Mouse (Mus musculus): ENCODE results near the gene Wdsub1. TPM values are rescaled to one million over a fixed set of nuclear protein-coding genes. Genes with fewer than 3 reads are reported as not detected.
A peak's percentile ranks its signal among the peaks of the same experiment; 100 is the strongest.

The Wdsub1 gene
- polyA plus RNA-seq, 1 experiment, result 28.0 TPM

DNA sequence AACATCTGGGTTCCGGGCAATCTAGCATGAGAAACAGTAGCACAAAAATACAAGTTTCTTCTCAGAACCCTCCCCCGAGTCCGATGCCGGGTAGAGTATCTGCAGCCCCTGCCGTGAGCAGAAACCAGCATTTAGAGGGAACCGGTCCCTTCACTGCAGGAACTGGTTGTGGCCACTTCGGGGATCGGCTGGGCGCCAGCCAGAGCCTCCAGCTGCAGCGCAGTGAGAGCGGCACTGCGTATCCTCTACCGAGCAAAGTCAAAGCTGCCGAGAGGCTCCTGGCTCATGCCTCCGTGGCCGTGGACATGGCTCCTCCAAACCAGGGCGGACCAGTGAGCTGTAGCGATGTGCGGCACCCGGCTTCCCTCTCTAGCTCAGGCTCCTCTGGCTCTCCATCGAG lies 39.2 kb downstream of the Wdsub1 start:
- TF ChIP-seq POLR2A (IDR thresholded peaks at IDR 0.05; ENCODE audit: extremely low read depth, insufficient read depth, low read length) (no peak), CTCF (IDR thresholded peaks at IDR 0.05; ENCODE audit: extremely low read depth, insufficient read depth, low read length) (no peak)
- no peak overlapping the region for H3K27ac ChIP-seq (ENCODE audit: insufficient read depth, low read length)
- H3K4me1 ChIP-seq (ENCODE audit: control insufficient read depth, insufficient read depth, low read length), result no peaks in the 10 kb centered on the region
- H3K4me3 ChIP-seq (ENCODE audit: insufficient read depth, low read length), result no peak overlapping the region

DNA sequence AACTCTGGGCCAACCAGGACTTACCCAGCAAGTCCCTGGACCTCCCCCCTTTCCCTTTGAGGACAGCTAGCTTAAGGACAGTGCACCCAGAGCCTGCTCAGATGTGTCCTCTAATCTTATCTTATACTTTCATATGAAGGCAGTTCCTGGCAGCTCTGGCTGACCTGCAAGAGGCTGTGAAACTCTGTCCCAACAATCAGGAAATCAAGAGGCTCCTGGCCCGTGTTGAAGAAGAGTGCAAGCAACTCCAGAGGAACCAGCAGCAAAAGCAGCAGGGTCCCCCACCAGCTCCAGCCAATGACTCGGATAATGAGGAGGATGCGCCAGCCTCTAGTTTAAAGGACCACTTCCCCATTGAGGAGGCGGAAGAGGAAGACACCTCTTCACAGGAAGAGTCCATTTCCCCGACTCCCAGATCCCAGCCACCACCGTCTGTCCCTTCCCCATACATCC lies 39.8 kb downstream of the Wdsub1 start:
- TF ChIP-seq CTCF (IDR thresholded peaks at IDR 0.05; ENCODE audit: extremely low read depth, insufficient read depth, low read length), result no peak
- no peak for TF ChIP-seq POLR2A (IDR thresholded peaks at IDR 0.05; ENCODE audit: extremely low read depth, insufficient read depth, low read length)
- no peak overlapping the region for H3K27ac ChIP-seq (ENCODE audit: insufficient read depth, low read length)
- H3K4me3 ChIP-seq (ENCODE audit: insufficient read depth, low read length), result no peak overlapping the region
- no peaks in the 10 kb centered on the region for H3K4me1 ChIP-seq (ENCODE audit: control insufficient read depth, insufficient read depth, low read length)

GRCm38 (mm10) chr2:59841944-59842343 lies 40.4 kb downstream of the Wdsub1 start:
- no peak overlapping the region for H3K4me3 ChIP-seq (ENCODE audit: insufficient read depth, low read length)
- no peaks in the 10 kb centered on the region for H3K4me1 ChIP-seq (ENCODE audit: control insufficient read depth, insufficient read depth, low read length)
- no peak overlapping the region for H3K27ac ChIP-seq (ENCODE audit: insufficient read depth, low read length)
- no peak for TF ChIP-seq POLR2A (IDR thresholded peaks at IDR 0.05; ENCODE audit: extremely low read depth, insufficient read depth, low read length)
- TF ChIP-seq CTCF (IDR thresholded peaks at IDR 0.05; ENCODE audit: extremely low read depth, insufficient read depth, low read length), result no peak

- H3K4me1 ChIP-seq (ENCODE audit: control insufficient read depth, insufficient read depth, low read length), result no peaks in the 10 kb centered on the region
- no peak overlapping the region for H3K4me3 ChIP-seq (ENCODE audit: insufficient read depth, low read length)
- H3K27ac ChIP-seq (ENCODE audit: insufficient read depth, low read length), result no peak overlapping the region
- TF ChIP-seq CTCF (IDR thresholded peaks at IDR 0.05; ENCODE audit: extremely low read depth, insufficient read depth, low read length) (no peak), POLR2A (IDR thresholded peaks at IDR 0.05; ENCODE audit: extremely low read depth, insufficient read depth, low read length) (no peak)
Measured at GRCm38 (mm10) chr2:59841189-59841939, 41.0 kb downstream of the Wdsub1 start.

GRCm38 (mm10) chr2:59840191-59840590 lies 42.2 kb downstream of the Wdsub1 start:
- no peaks in the 10 kb centered on the region for H3K4me1 ChIP-seq (ENCODE audit: control insufficient read depth, insufficient read depth, low read length)
- H3K27ac ChIP-seq (ENCODE audit: insufficient read depth, low read length), result no peak overlapping the region
- no peak overlapping the region for H3K4me3 ChIP-seq (ENCODE audit: insufficient read depth, low read length)
- no peak for TF ChIP-seq CTCF (IDR thresholded peaks at IDR 0.05; ENCODE audit: extremely low read depth, insufficient read depth, low read length)
- no peak for TF ChIP-seq POLR2A (IDR thresholded peaks at IDR 0.05; ENCODE audit: extremely low read depth, insufficient read depth, low read length)

DNA sequence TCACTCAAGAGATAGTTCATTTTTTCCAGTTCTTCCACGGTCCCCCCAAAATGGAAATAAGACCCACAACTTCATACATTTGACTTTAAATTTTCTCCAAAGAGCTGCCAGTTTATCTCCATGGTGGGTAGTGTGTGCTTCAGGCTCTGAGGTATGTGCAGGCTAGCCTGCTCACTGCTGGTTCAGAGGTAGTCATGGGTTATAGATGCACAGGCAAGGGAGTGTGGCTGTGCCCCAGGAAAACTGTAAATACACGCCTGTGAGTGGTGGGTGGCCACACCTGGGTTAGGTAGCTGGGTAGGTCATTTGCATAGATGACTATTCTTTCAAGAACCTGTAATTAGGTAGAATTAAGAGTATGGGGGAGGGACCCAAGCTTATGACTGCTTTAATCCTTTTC lies 42.6 kb downstream of the Wdsub1 start:
- H3K4me3 ChIP-seq (ENCODE audit: insufficient read depth, low read length), result no peak overlapping the region
- H3K27ac ChIP-seq (ENCODE audit: insufficient read depth, low read length), result no peak overlapping the region
- TF ChIP-seq CTCF (IDR thresholded peaks at IDR 0.05; ENCODE audit: extremely low read depth, insufficient read depth, low read length) (no peak), POLR2A (IDR thresholded peaks at IDR 0.05; ENCODE audit: extremely low read depth, insufficient read depth, low read length) (no peak)
- no peaks in the 10 kb centered on the region for H3K4me1 ChIP-seq (ENCODE audit: control insufficient read depth, insufficient read depth, low read length)

- no peak overlapping the region for H3K4me3 ChIP-seq (ENCODE audit: insufficient read depth, low read length)
- TF ChIP-seq POLR2A (IDR thresholded peaks at IDR 0.05; ENCODE audit: extremely low read depth, insufficient read depth, low read length) (no peak), CTCF (IDR thresholded peaks at IDR 0.05; ENCODE audit: extremely low read depth, insufficient read depth, low read length) (no peak)
- H3K4me1 ChIP-seq (ENCODE audit: control insufficient read depth, insufficient read depth, low read length), result no peaks in the 10 kb centered on the region
- no peak overlapping the region for H3K27ac ChIP-seq (ENCODE audit: insufficient read depth, low read length)
Measured at GRCm38 (mm10) chr2:59838825-59839224, 43.6 kb downstream of the Wdsub1 start.

GRCm38 (mm10) chr2:59831831-59832230 lies 50.6 kb downstream of the Wdsub1 start:
- peaks cover 9% of the 10 kb centered on the region for H3K4me1 ChIP-seq (ENCODE audit: control insufficient read depth, insufficient read depth, low read length)
- TF ChIP-seq POLR2A (IDR thresholded peaks at IDR 0.05; ENCODE audit: extremely low read depth, insufficient read depth, low read length) (no peak), CTCF (IDR thresholded peaks at IDR 0.05; ENCODE audit: extremely low read depth, insufficient read depth, low read length) (no peak)
- no peak overlapping the region for H3K4me3 ChIP-seq (ENCODE audit: insufficient read depth, low read length)
- no peak overlapping the region for H3K27ac ChIP-seq (ENCODE audit: insufficient read depth, low read length)

DNA sequence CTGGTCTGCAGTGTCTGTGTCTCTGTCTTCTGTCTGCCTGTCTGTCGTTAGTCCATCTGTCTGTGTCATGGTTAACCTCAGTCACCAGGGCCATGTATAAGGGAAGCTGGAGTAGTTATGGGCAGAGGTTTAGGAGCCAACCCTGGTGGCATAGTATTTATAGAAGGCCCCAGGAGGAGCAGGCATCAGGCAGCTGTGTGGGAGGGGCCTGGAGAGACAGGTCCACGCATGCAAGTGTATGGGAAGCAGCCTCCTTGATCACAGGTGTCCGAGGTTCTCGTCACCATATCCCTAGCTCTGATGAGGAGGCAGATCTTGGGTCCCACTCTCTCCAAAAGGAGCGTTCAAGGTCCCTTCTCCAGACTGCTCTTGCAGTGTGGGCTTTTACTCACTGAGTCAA lies 51.5 kb downstream of the Wdsub1 start:
- H3K27ac ChIP-seq (ENCODE audit: insufficient read depth, low read length), result no peak overlapping the region
- TF ChIP-seq CTCF (IDR thresholded peaks at IDR 0.05; ENCODE audit: extremely low read depth, insufficient read depth, low read length) (no peak), POLR2A (IDR thresholded peaks at IDR 0.05; ENCODE audit: extremely low read depth, insufficient read depth, low read length) (no peak)
- no peak overlapping the region for H3K4me3 ChIP-seq (ENCODE audit: insufficient read depth, low read length)
- peaks cover 9% of the 10 kb centered on the region for H3K4me1 ChIP-seq (ENCODE audit: control insufficient read depth, insufficient read depth, low read length)

GRCm38 (mm10) chr2:59830151-59830550 lies 52.2 kb downstream of the Wdsub1 start:
- TF ChIP-seq POLR2A (IDR thresholded peaks at IDR 0.05; ENCODE audit: extremely low read depth, insufficient read depth, low read length) (no peak), CTCF (IDR thresholded peaks at IDR 0.05; ENCODE audit: extremely low read depth, insufficient read depth, low read length) (0 out of 2 replicates have a peak, but pooled peaks have one; percentile 18)
- Histone ChIP-seq H3K4me1 (ENCODE audit: control insufficient read depth, insufficient read depth, low read length) (peaks cover 9% of the 10 kb centered on the region), H3K4me3 (ENCODE audit: insufficient read depth, low read length) (no peak overlapping the region), H3K27ac (ENCODE audit: insufficient read depth, low read length) (no peak overlapping the region)

Data from cortical plate, adult 2 months (tissue).